In the genomic region with DNA sequence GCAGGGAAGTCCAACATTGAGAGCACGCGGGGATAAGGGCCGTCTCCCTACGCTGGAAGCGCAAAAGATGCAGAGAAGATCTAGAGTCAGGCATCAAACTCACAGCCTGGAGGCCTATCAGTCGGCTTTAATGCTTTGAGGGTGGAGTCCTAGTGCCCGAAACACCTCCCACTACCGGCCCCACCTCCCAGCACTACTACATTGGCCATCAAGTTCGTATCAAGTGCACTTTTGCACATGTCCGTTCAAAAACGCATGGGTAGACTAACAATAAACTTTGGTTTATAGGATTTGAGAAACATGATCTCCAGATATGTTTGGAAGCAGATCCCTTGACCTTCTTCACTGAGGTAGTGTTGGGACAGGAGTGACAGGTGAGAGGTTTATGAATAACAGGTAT, we compare ENCODE assay signal across 8 mouse cellular contexts. TPM values are rescaled to one million over a fixed set of nuclear protein-coding genes. Genes with fewer than 3 reads are reported as not detected.
DNase-seq lines count a peak whose midpoint lies in the region; ATAC-seq and TF ChIP-seq lines count a peak whose summit lies in the region.

No protein-coding gene starts in this region.

- peak overlapping the region; percentile 67 for H3K4me2 ChIP-seq in hindbrain, embryonic 12.5 days (replicated peaks)
- H3K4me2 ChIP-seq in midbrain, postnatal 0 days (ENCODE audit: low read depth, low read length, poor library complexity, severe bottlenecking) = peak overlapping the region; percentile 65
- H3K4me2 ChIP-seq in stomach, postnatal 0 days (replicated peaks; ENCODE audit: low read depth) = peak overlapping the region; percentile 63

- H3K27me3 ChIP-seq in hindbrain, embryonic 12.5 days = no peaks in the 10 kb centered on the region
- no peaks in the 10 kb centered on the region for H3K27me3 ChIP-seq in midbrain, postnatal 0 days (ENCODE audit: insufficient read depth, low read length)
- no peaks in the 10 kb centered on the region for H3K27me3 ChIP-seq in stomach, postnatal 0 days (ENCODE audit: control insufficient read depth, insufficient read depth, low read length)

- peak; percentile 54; the same call in 1 of the 2 replicates for TF ChIP-seq POLR2A in embryonic fibroblast, embryonic 13.5 days (IDR thresholded peaks at IDR 0.05; ENCODE audit: low read depth, low read length)

- WGBS in hindbrain, embryonic 12.5 days = 10% methylated on average over 11 of the region's 11 CpGs
- WGBS in midbrain, postnatal 0 days = 6% methylated on average over 11 of the region's 11 CpGs
- 3% methylated on average over 11 of the region's 11 CpGs for WGBS in stomach, postnatal 0 days

- H3K36me3 ChIP-seq in hindbrain, embryonic 12.5 days = no peaks in the 10 kb centered on the region
- H3K36me3 ChIP-seq in midbrain, postnatal 0 days (ENCODE audit: insufficient read depth, low read length) = no peaks in the 10 kb centered on the region
- H3K36me3 ChIP-seq in stomach, postnatal 0 days (ENCODE audit: control insufficient read depth, insufficient read depth, low read length) = no peaks in the 10 kb centered on the region

- H3K27ac ChIP-seq in embryonic fibroblast, embryonic 13.5 days (ENCODE audit: insufficient read depth, low read length) = peak overlapping the region; percentile 68; the same call in 1 of the 2 replicates
- peak overlapping the region; percentile 92 for H3K27ac ChIP-seq in hindbrain, embryonic 12.5 days
- H3K27ac ChIP-seq in midbrain, postnatal 0 days (ENCODE audit: low read depth, low read length) = peak overlapping the region; percentile 98
- H3K27ac ChIP-seq in stomach, postnatal 0 days (replicated peaks) = peak overlapping the region; percentile 97

- no peak for TF ChIP-seq CTCF in embryonic fibroblast, embryonic 13.5 days (IDR thresholded peaks at IDR 0.05; ENCODE audit: borderline replicate concordance, insufficient read depth, low read length)
- no peak for TF ChIP-seq CTCF in midbrain, postnatal 0 days (IDR thresholded peaks at IDR 0.05)
- TF ChIP-seq CTCF in stomach, postnatal 0 days (IDR thresholded peaks at IDR 0.05; ENCODE audit: low read depth) = peak; percentile 16; the same call in 1 of the 2 replicates

- H3K9ac ChIP-seq in hindbrain, embryonic 12.5 days = peak overlapping the region; percentile 69; the same call in 1 of the 2 replicates
- H3K9ac ChIP-seq in midbrain, postnatal 0 days (replicated peaks; ENCODE audit: low read length, poor library complexity, severe bottlenecking) = peak overlapping the region; percentile 72
- peak overlapping the region; percentile 66 for H3K9ac ChIP-seq in stomach, postnatal 0 days (ENCODE audit: low read length)

- no peak for TF ChIP-seq EP300 in stomach, postnatal 0 days (optimal IDR thresholded peaks at IDR 0.05)

- H3K4me1 ChIP-seq in embryonic fibroblast, embryonic 13.5 days (ENCODE audit: control insufficient read depth, insufficient read depth, low read length) = peaks cover 5% of the 10 kb centered on the region
- H3K4me1 ChIP-seq in hindbrain, embryonic 12.5 days = peaks cover 29% of the 10 kb centered on the region
- 0 out of 2 replicates have a peak, but pooled peaks cover 6% of the 10 kb centered on the region for H3K4me1 ChIP-seq in midbrain, postnatal 0 days (ENCODE audit: insufficient read depth, low read length)
- H3K4me1 ChIP-seq in stomach, postnatal 0 days (replicated peaks; ENCODE audit: control insufficient read depth, insufficient read depth) = peaks cover 2% of the 10 kb centered on the region; the same call in 1 of the 2 replicates

- no peaks in the 10 kb centered on the region for H3K9me3 ChIP-seq in hindbrain, embryonic 12.5 days (replicated peaks)
- H3K9me3 ChIP-seq in midbrain, postnatal 0 days (ENCODE audit: low read length) = no peaks in the 10 kb centered on the region
- no peaks in the 10 kb centered on the region for H3K9me3 ChIP-seq in stomach, postnatal 0 days (ENCODE audit: control insufficient read depth, low read length)

- H3K4me3 ChIP-seq in embryonic fibroblast, embryonic 13.5 days (ENCODE audit: insufficient read depth, low read length) = peak overlapping the region; percentile 76
- H3K4me3 ChIP-seq in hindbrain, embryonic 12.5 days = peak overlapping the region; percentile 98
- H3K4me3 ChIP-seq in midbrain, postnatal 0 days (ENCODE audit: low read depth, low read length) = peak overlapping the region; percentile 100
- H3K4me3 ChIP-seq in stomach, postnatal 0 days (ENCODE audit: low read depth, low read length) = peak overlapping the region; percentile 100

- ATAC-seq in CD4-positive, CD25-positive, alpha-beta regulatory T cell, adult 4 months = peak; percentile 57
- ATAC-seq in hindbrain, embryonic 12.5 days (ENCODE audit: low FRiP score) = no peak
- ATAC-seq in midbrain, postnatal 0 days (ENCODE audit: low FRiP score) = no peak
- no peak; the same call in 1 of the 2 replicates for ATAC-seq in stomach, postnatal 0 days (ENCODE audit: low FRiP score, low TSS enrichment)

- DNase-seq in ZHBTc4 (ENCODE audit: low read depth, low spot score) = peak; percentile 88
- DNase-seq in liver = peak; percentile 87
- DNase-seq in midbrain, postnatal 0 days (ENCODE audit: low spot score) = peak; percentile 31
- DNase-seq in stomach, postnatal 0 days (ENCODE audit: low spot score) = peak; percentile 75
- DNase-seq in left cerebral cortex, adult 18-20 months (ENCODE audit: low spot score in 2 of 2) = no peak

RNA-seq across cellular contexts. Expression of gene Hnrnpr, which starts 1.0 kb away (rescaled TPM):
- 100 to 1,000 TPM in 1 of 2 experiments, 10 to 100 TPM in 1; 78.7 to 103 TPM for polyA plus RNA-seq in CD4-positive, CD25-positive, alpha-beta regulatory T cell, adult 4 months (2017; shearing (Covaris generic))
- polyA plus RNA-seq in embryonic fibroblast, embryonic 13.5 days (2011; ENCODE audit: insufficient read length, low read depth, missing spikeins) = 88.0 and 105 TPM in 2 replicates
- 219 and 236 TPM in 2 replicates for polyA plus RNA-seq in hindbrain, embryonic 12.5 days (2016; fragmentation: Nextera tagmentation; extraction: Ambion mirVana)
- 98.0 and 113 TPM in 2 replicates for total RNA-seq in midbrain, postnatal 0 days (2014; rRNA removed)
- polyA plus RNA-seq in midbrain, postnatal 0 days (2015; fragmentation: Nextera tagmentation; extraction: Ambion mirVana) = 157 and 162 TPM in 2 replicates
- 54.2 and 54.8 TPM in 2 replicates for polyA plus RNA-seq in stomach, postnatal 0 days (2015; fragmentation: Nextera tagmentation; extraction: Ambion mirVana)
- 10 to 100 TPM; 84.7 to 86.8 TPM for total RNA-seq in left cerebral cortex, adult 18-20 months (2021)

RNA-seq across cellular contexts. Expression of gene Zfp46, which starts 25.3 kb away (rescaled TPM):
- polyA plus RNA-seq in CD4-positive, CD25-positive, alpha-beta regulatory T cell, adult 4 months (2017; shearing (Covaris generic)) = 10 to 100 TPM in 1 of 2 experiments, 1 to 10 TPM in 1; 9.7 to 12.3 TPM
- polyA plus RNA-seq in embryonic fibroblast, embryonic 13.5 days (2011; ENCODE audit: insufficient read length, low read depth, missing spikeins) = 22.4 and 23.2 TPM in 2 replicates
- polyA plus RNA-seq in hindbrain, embryonic 12.5 days (2016; fragmentation: Nextera tagmentation; extraction: Ambion mirVana) = 42.4 and 42.6 TPM in 2 replicates
- total RNA-seq in midbrain, postnatal 0 days (2014; rRNA removed) = 53.8 and 66.9 TPM in 2 replicates
- polyA plus RNA-seq in midbrain, postnatal 0 days (2015; fragmentation: Nextera tagmentation; extraction: Ambion mirVana) = 27.2 and 27.7 TPM in 2 replicates
- 8.8 and 9.0 TPM in 2 replicates for polyA plus RNA-seq in stomach, postnatal 0 days (2015; fragmentation: Nextera tagmentation; extraction: Ambion mirVana)
- total RNA-seq in left cerebral cortex, adult 18-20 months (2021) = 10 to 100 TPM; 41.5 to 43.6 TPM

Comparison
In these comparisons a context has a peak if more than half of its experiments do, and no peak if none do; other contexts are left out.
1. DNase-seq: peak in ZHBTc4 (single experiment), liver (single experiment), midbrain, postnatal 0 days (single experiment) and stomach, postnatal 0 days (single experiment); none in left cerebral cortex, adult 18-20 months (0 of 2).
2. Peak in every context shown above with its lines, with median percentiles within 50 percentile points of each other: H3K27ac ChIP-seq, H3K4me3 ChIP-seq, H3K4me2 ChIP-seq and H3K9ac ChIP-seq.